Mouse (Mus musculus) MEL (cell line): ENCODE measurements at regions not wholly inside any gene's neighbourhood (a gene's known extent, or its start where the extent isn't known, plus 50 kb on each side); places are given as distances from the start of the nearest gene placed in this dataset.

Source experiments
- DNase-seq: peaks from one replicate; pipeline ENCODE4 v3.0.0; 2011; ENCODE audit warnings: low read depth, low spot score
- H3K27ac ChIP-seq: 2 replicates; pipeline ENCODE4 v1.5.1; 2012; ENCODE audit warnings: low read depth, mild to moderate bottlenecking, control low read depth, low read length, moderate library complexity; ENCODE audit not compliant: control insufficient read depth
- H3K27me3 ChIP-seq, 2 experiments: fragments of 150-350 bp in 1 of 2; sonication (generic) in 1 of 2; 2 replicates each; pipeline ENCODE4 v1.6.1; 2012; ENCODE audit warnings: low read length in 2 of 2, mild to moderate bottlenecking in 2 of 2, improper control_type of control experiment in 1 of 2, moderate library complexity in 1 of 2; ENCODE audit not compliant: insufficient read depth in 2 of 2, control insufficient read depth in 1 of 2
- H3K36me3 ChIP-seq, 2 experiments: 2 replicates each; pipeline ENCODE4 v1.6.1; 2012 to 2014; ENCODE audit warnings: low read length in 2 of 2, improper control_type of control experiment in 1 of 2, inconsistent platforms in 1 of 2, mild to moderate bottlenecking in 1 of 2; ENCODE audit not compliant: insufficient read depth in 2 of 2, control insufficient read depth in 1 of 2
- H3K4me1 ChIP-seq, 2 experiments: fragments of 150-350 bp in 1 of 2; sonication (generic) in 1 of 2; 2 replicates each; pipeline ENCODE4 v1.6.1; 2012; ENCODE audit warnings: low read length in 2 of 2, improper control_type of control experiment in 1 of 2, mild to moderate bottlenecking in 1 of 2; ENCODE audit not compliant: insufficient read depth in 2 of 2, control insufficient read depth in 1 of 2
- H3K4me3 ChIP-seq, 2 experiments: fragments of 150-350 bp in 1 of 2; sonication (generic) in 1 of 2; 2 replicates each; pipeline ENCODE4 v1.5.1; 2012; ENCODE audit warnings: low read depth in 2 of 2, low read length in 2 of 2, mild to moderate bottlenecking in 2 of 2, moderate library complexity in 2 of 2, control low read depth in 1 of 2, improper control_type of control experiment in 1 of 2; ENCODE audit not compliant: control insufficient read depth in 1 of 2, insufficient read depth in 1 of 2
- H3K79me2 ChIP-seq: 2 replicates; pipeline ENCODE4 v1.6.1; 2012; ENCODE audit warnings: mild to moderate bottlenecking, low read length, moderate library complexity; ENCODE audit not compliant: control insufficient read depth, poor library complexity, insufficient read depth
- H3K9ac ChIP-seq: 2 replicates; pipeline ENCODE4 v1.6.1; 2012; ENCODE audit warnings: low read depth, mild to moderate bottlenecking, control low read depth, low read length, moderate library complexity; ENCODE audit not compliant: control insufficient read depth, poor library complexity, severe bottlenecking
- H3K9me3 ChIP-seq: fragments of 150-350 bp; sonication (generic); replicated peaks from 2 replicates; pipeline ENCODE4 v1.6.1; 2012; ENCODE audit warnings: mild to moderate bottlenecking, low read length, improper control_type of control experiment, moderate library complexity; ENCODE audit not compliant: insufficient read depth
- BHLHE40 ChIP-seq: IDR thresholded peaks from 2 replicates; pipeline ENCODE4 v1.6.1; 2012; ENCODE audit warnings: low read depth, mild to moderate bottlenecking, inconsistent platforms, low read length, improper control_type of control experiment, borderline replicate concordance
- CHD1 ChIP-seq: IDR thresholded peaks from 2 replicates; pipeline ENCODE4 v1.6.1; 2012; ENCODE audit warnings: low read depth, mild to moderate bottlenecking, inconsistent platforms, low read length, improper control_type of control experiment
- CTCF ChIP-seq, 3 experiments: IDR thresholded peaks in 2 of 3; conservative IDR thresholded peaks in 1 of 3; 2 replicates each; pipeline ENCODE4 v1.5.1; 2011 to 2012; ENCODE audit warnings: low read length in 3 of 3, low read depth in 2 of 3, mild to moderate bottlenecking in 2 of 3, improper control_type of control experiment in 1 of 3, inconsistent platforms in 1 of 3, mixed read lengths in 1 of 3, moderate library complexity in 1 of 3; ENCODE audit not compliant: control insufficient read depth in 1 of 3, insufficient read depth in 1 of 3, poor library complexity in 1 of 3, severe bottlenecking in 1 of 3
- E2F4 ChIP-seq: IDR thresholded peaks from 2 replicates; pipeline ENCODE4 v1.6.1; 2011; ENCODE audit warnings: low read depth, low read length, improper control_type of control experiment, borderline replicate concordance
- ELF1 ChIP-seq: IDR thresholded peaks from 2 replicates; pipeline ENCODE4 v1.6.1; 2014; ENCODE audit warnings: low read depth, mild to moderate bottlenecking, inconsistent platforms, low read length, improper control_type of control experiment, moderate library complexity
- GABPA ChIP-seq: IDR thresholded peaks from 2 replicates; pipeline ENCODE4 v1.6.1; 2012; ENCODE audit warnings: low read depth, mild to moderate bottlenecking, inconsistent platforms, low read length, improper control_type of control experiment, moderate library complexity
- GATA1 ChIP-seq: IDR thresholded peaks from 2 replicates; pipeline ENCODE4 v1.6.1; 2011; ENCODE audit warnings: low read depth, low read length, improper control_type of control experiment
- HCFC1 ChIP-seq: IDR thresholded peaks from 2 replicates; pipeline ENCODE4 v1.6.1; 2012; ENCODE audit warnings: low read depth, mild to moderate bottlenecking, inconsistent platforms, low read length, improper control_type of control experiment, moderate library complexity
- KAT2A ChIP-seq: conservative IDR thresholded peaks from 2 replicates; pipeline ENCODE4 v1.6.1; 2012; ENCODE audit warnings: low read depth, low read length, improper control_type of control experiment, inconsistent platforms
- MAFK ChIP-seq: IDR thresholded peaks from 2 replicates; pipeline ENCODE4 v1.6.1; 2011; ENCODE audit warnings: low read depth, mild to moderate bottlenecking, low read length, improper control_type of control experiment, borderline replicate concordance
- MAX ChIP-seq: IDR thresholded peaks from 2 replicates; pipeline ENCODE4 v1.6.1; 2011; ENCODE audit warnings: low read length, improper control_type of control experiment
- MAZ ChIP-seq: IDR thresholded peaks from 2 replicates; pipeline ENCODE4 v1.6.1; 2012; ENCODE audit warnings: low read depth, mild to moderate bottlenecking, inconsistent platforms, low read length, improper control_type of control experiment
- MXI1 ChIP-seq: IDR thresholded peaks from 2 replicates; pipeline ENCODE4 v1.6.1; 2011; ENCODE audit warnings: mild to moderate bottlenecking, low read depth, low read length, improper control_type of control experiment
- POLR2A ChIP-seq, 2 experiments: IDR thresholded peaks; 2 replicates each; pipeline ENCODE4 v1.6.1; 2011 to 2012; ENCODE audit warnings: low read length in 2 of 2, mild to moderate bottlenecking in 2 of 2, control low read depth in 1 of 2, improper control_type of control experiment in 1 of 2, low read depth in 1 of 2, moderate library complexity in 1 of 2; ENCODE audit not compliant: control insufficient read depth in 1 of 2, insufficient read depth in 1 of 2, poor library complexity in 1 of 2
- RCOR1 ChIP-seq: IDR thresholded peaks from 2 replicates; pipeline ENCODE4 v1.6.1; 2012; ENCODE audit warnings: low read depth, mild to moderate bottlenecking, inconsistent platforms, low read length, improper control_type of control experiment
- SIN3A ChIP-seq: IDR thresholded peaks from 2 replicates; pipeline ENCODE4 v1.6.1; 2012; ENCODE audit warnings: low read length, improper control_type of control experiment, inconsistent platforms
- SMC3 ChIP-seq: IDR thresholded peaks from 2 replicates; pipeline ENCODE4 v1.6.1; 2011; ENCODE audit warnings: low read depth, low read length, improper control_type of control experiment
- TAL1 ChIP-seq: IDR thresholded peaks from 2 replicates; pipeline ENCODE4 v1.6.1; 2012; ENCODE audit warnings: mild to moderate bottlenecking, inconsistent platforms, low read length, moderate library complexity, mixed read lengths
- TBP ChIP-seq: IDR thresholded peaks from 2 replicates; pipeline ENCODE4 v1.8.0; 2011; ENCODE audit warnings: low read depth, low read length, improper control_type of control experiment
- TCF12 ChIP-seq: IDR thresholded peaks from 2 replicates; pipeline ENCODE4 v1.6.1; 2014; ENCODE audit warnings: low read depth, mild to moderate bottlenecking, inconsistent platforms, low read length, improper control_type of control experiment, moderate library complexity
- UBTF ChIP-seq: IDR thresholded peaks from 2 replicates; pipeline ENCODE4 v1.6.1; 2012; ENCODE audit warnings: low read depth, mild to moderate bottlenecking, inconsistent platforms, low read length, improper control_type of control experiment, moderate library complexity, borderline replicate concordance; ENCODE audit not compliant: insufficient read depth
- USF1 ChIP-seq: IDR thresholded peaks from 2 replicates; pipeline ENCODE4 v1.6.1; 2014; ENCODE audit warnings: low read depth, mild to moderate bottlenecking, inconsistent platforms, low read length, improper control_type of control experiment, moderate library complexity
- ZC3H11A ChIP-seq: IDR thresholded peaks from 2 replicates; pipeline ENCODE4 v1.6.1; 2012; ENCODE audit warnings: low read depth, mild to moderate bottlenecking, inconsistent platforms, low read length, improper control_type of control experiment
- ZKSCAN1 ChIP-seq: IDR thresholded peaks from 2 replicates; pipeline ENCODE4 v1.6.1; 2012; ENCODE audit warnings: low read depth, mild to moderate bottlenecking, inconsistent platforms, low read length, improper control_type of control experiment, moderate library complexity
- ZMIZ1 ChIP-seq: IDR thresholded peaks from 2 replicates; pipeline ENCODE4 v1.6.1; 2012; ENCODE audit warnings: low read depth, mild to moderate bottlenecking, inconsistent platforms, low read length, improper control_type of control experiment, moderate library complexity
- ZNF384 ChIP-seq: IDR thresholded peaks from 2 replicates; pipeline ENCODE4 v1.6.1; 2012; ENCODE audit warnings: low read depth, mild to moderate bottlenecking, inconsistent platforms, low read length, improper control_type of control experiment

DNA sequence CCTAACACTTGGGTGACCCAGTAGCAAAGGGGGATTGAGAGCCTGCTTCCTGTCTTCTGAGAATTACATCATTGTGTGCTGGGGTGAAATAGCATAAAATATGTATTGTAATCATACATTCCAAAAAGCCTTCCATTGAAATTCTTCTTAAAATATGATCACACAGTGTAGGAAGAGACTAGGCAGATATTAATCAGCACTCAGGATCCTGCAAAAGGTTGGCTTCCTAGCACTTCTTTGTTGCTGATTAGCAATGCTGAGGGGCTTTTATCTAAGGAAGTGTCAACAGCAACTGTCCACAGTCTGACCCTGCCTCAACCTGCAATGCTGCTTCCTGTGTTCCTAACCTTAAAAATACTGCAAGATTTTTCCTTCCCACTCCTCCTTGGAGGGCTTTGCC, 64.6 kb upstream of the Tmtc4 start:
- H3K9me3 ChIP-seq: no peaks in the 10 kb centered on the region
- no peak overlapping the region for H3K9ac ChIP-seq
- no peak for DNase-seq
- H3K4me3 ChIP-seq: no peak overlapping the region
- 0 out of 4 replicates have a peak, but pooled peaks cover 0 to 2% of the 10 kb centered on the region in 2 experiments for H3K27me3 ChIP-seq
- no peak overlapping the region for H3K27ac ChIP-seq
- H3K4me1 ChIP-seq: no peaks in the 10 kb centered on the region
- no peaks in the 10 kb centered on the region for H3K79me2 ChIP-seq
- H3K36me3 ChIP-seq: no peaks in the 10 kb centered on the region
- no peak for TF ChIP-seq MAZ

DNA sequence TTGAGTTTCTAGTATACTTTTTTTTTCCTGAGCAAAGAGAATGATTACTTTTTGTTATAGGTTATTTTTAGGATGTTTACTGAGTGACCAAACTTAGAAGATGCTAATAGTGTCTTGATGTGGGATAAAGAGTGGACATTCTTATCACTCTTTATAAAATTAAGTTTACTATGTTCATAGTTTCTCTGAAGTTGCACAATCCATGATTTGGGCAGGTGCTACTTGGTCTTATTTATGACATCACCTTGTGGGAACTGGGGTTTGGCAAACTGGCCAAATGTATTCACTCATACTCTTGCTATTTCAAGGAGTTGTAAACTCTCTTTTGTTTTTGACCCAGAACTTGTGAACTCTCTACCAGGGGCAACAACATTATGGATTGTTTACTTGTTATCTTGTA, 56.2 kb upstream of the Tmtc4 start:
- Histone ChIP-seq H3K4me1 (no peaks in the 10 kb centered on the region), H3K27ac (no peak overlapping the region), H3K9ac (no peak overlapping the region), H3K4me3 (no peak overlapping the region), H3K9me3 (no peaks in the 10 kb centered on the region), H3K27me3 (peaks cover 0 to 2% of the 10 kb centered on the region in 2 experiments; a peak in 2 of 4 replicates), H3K79me2 (no peaks in the 10 kb centered on the region), H3K36me3 (no peaks in the 10 kb centered on the region)
- no peak for DNase-seq
- TF ChIP-seq MAFK: no peak
- no peak for TF ChIP-seq TAL1
- TF ChIP-seq GATA1: no peak
- no peak for TF ChIP-seq ELF1
- no peak for TF ChIP-seq ZMIZ1
- no peak for TF ChIP-seq KAT2A
- no peak for TF ChIP-seq CTCF (IDR thresholded peaks at IDR 0.05 in 2 of 3, conservative IDR thresholded peaks at IDR 0.05 in 1 of 3; ENCODE audit: control insufficient read depth in 1 of 3, insufficient read depth in 1 of 3, low read depth in 2 of 3, low read length in 3 of 3, poor library complexity in 1 of 3, severe bottlenecking in 1 of 3)
- no peak for TF ChIP-seq GABPA
- TF ChIP-seq POLR2A (IDR thresholded peaks at IDR 0.05; ENCODE audit: control insufficient read depth in 1 of 2, insufficient read depth in 1 of 2, low read depth in 1 of 2, low read length in 2 of 2, poor library complexity in 1 of 2): no peak
- no peak for TF ChIP-seq SMC3

DNA sequence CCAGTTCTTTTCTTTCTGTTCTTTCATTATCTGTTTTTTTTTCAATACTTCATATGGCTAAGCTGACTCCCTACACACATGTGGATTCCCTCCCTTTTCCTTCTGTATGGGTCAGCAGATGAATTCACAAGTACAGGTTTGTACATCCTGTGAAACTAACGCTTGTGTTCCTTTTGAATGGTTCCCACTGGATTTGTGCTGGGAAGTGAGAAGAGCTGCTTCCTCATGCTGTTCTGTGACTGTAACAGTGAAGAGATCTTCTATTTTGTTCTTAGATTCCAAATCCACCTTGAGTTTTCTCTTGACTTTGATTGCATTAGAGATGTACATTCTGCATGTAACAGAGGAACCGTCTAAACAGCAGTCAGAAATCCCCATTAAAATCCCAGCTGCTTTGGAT, 53.6 kb upstream of the Tmtc4 start:
- Histone ChIP-seq H3K27ac (no peak overlapping the region), H3K4me1 (no peaks in the 10 kb centered on the region), H3K4me3 (no peak overlapping the region), H3K79me2 (no peaks in the 10 kb centered on the region), H3K27me3 (peaks cover 0 to 2% of the 10 kb centered on the region in 2 experiments; a peak in 2 of 4 replicates), H3K9ac (no peak overlapping the region), H3K36me3 (no peaks in the 10 kb centered on the region), H3K9me3 (no peaks in the 10 kb centered on the region)
- no peak for DNase-seq
- no peak for TF ChIP-seq ZNF384
- no peak for TF ChIP-seq ZMIZ1
- no peak for TF ChIP-seq USF1
- TF ChIP-seq HCFC1: no peak
- no peak for TF ChIP-seq UBTF
- TF ChIP-seq BHLHE40: no peak
- no peak for TF ChIP-seq ELF1
- no peak for TF ChIP-seq MXI1
- no peak for TF ChIP-seq ZKSCAN1
- no peak for TF ChIP-seq SIN3A
- no peak for TF ChIP-seq RCOR1
- no peak for TF ChIP-seq ZC3H11A
- TF ChIP-seq MAX: no peak
- no peak for TF ChIP-seq POLR2A (IDR thresholded peaks at IDR 0.05; ENCODE audit: control insufficient read depth in 1 of 2, insufficient read depth in 1 of 2, low read depth in 1 of 2, low read length in 2 of 2, poor library complexity in 1 of 2)
- TF ChIP-seq E2F4: no peak
- no peak for TF ChIP-seq TBP
- TF ChIP-seq TCF12: no peak
- no peak for TF ChIP-seq CTCF (IDR thresholded peaks at IDR 0.05 in 2 of 3, conservative IDR thresholded peaks at IDR 0.05 in 1 of 3; ENCODE audit: control insufficient read depth in 1 of 3, insufficient read depth in 1 of 3, low read depth in 2 of 3, low read length in 3 of 3, poor library complexity in 1 of 3, severe bottlenecking in 1 of 3)
- no peak for TF ChIP-seq CHD1
- TF ChIP-seq, all 39 proteins: peak for 0
